Mouse (Mus musculus) duodenum, adult 2 months (tissue): ENCODE data around the gene Fcna. TPM values are rescaled to one million over a fixed set of nuclear protein-coding genes. Genes with fewer than 3 reads are reported as not detected.

Experiments used
- polyA plus RNA-seq: library from polyadenylated mRNA; depleted of rRNA; stranded (reverse); fragments of >200 nt; gene quantifications from 2 replicates; pipeline ENCODE4 v1.2.3, GENCODE M21; 2012; ENCODE audit warnings: low replicate concordance; rRNA removed

The Fcna gene
- 0.89 and 1.2 TPM in 2 replicates for polyA plus RNA-seq

GRCm38 (mm10) chr2:25627811-25628210 lies at the start of gene Fcna:
TSS of gene Fcna (minus strand) at chr2:25628030.

GRCm38 (mm10) chr2:25676486-25676885 lies 48.7 kb upstream of the Fcna start, which contains the start of gene Lcn6:
TSS of gene Lcn6 (plus strand) at chr2:25676786.

GRCm38 (mm10) chr2:25657652-25658051 lies 29.8 kb upstream of the Fcna start, which contains the start of gene Lcn5:
TSS of gene Lcn5 (plus strand) at chr2:25657952.

GRCm38 (mm10) chr2:25652902-25653301 lies 25.1 kb upstream of the Fcna start, which contains the start of gene Lcn8:
TSS of gene Lcn8 (plus strand) at chr2:25653120.

GRCm38 (mm10) chr2:25621229-25622200 lies 6.3 kb downstream of the Fcna start, which contains the start of gene Tmem141:
TSS of gene Tmem141 (minus strand) at chr2:25622005.

GRCm38 (mm10) chr2:25617578-25617977 lies 10.3 kb downstream of the Fcna start, which contains the start of gene Ccdc183:
TSS of gene Ccdc183 (minus strand) at chr2:25617678.

GRCm38 (mm10) chr2:25607761-25608622 lies 19.8 kb downstream of the Fcna start, which contains the start of gene Rabl6:
TSS of gene Rabl6 (minus strand) at chr2:25608521.

GRCm38 (mm10) chr2:25581294-25581864 lies 46.5 kb downstream of the Fcna start, which contains the start of gene Ajm1:
TSS of gene Ajm1 (minus strand) at chr2:25581757.

Other genes starting within 250 kb of the Fcna start
- 50.6 and 75.3 TPM in 2 replicates for gene Entpd2, start 232.2 kb downstream of the Fcna start, polyA plus RNA-seq
- 223 and 325 TPM in 2 replicates for gene Npdc1, start 228.7 kb downstream of the Fcna start, polyA plus RNA-seq
- gene Fut7, start 204.8 kb downstream of the Fcna start, polyA plus RNA-seq: 1.3 and 2.1 TPM in 2 replicates
- 16.8 and 36.7 TPM in 2 replicates for gene Abca2, start 199.3 kb downstream of the Fcna start, polyA plus RNA-seq
- 1.9 and 14.3 TPM in 2 replicates for gene Clic3, start 171.2 kb downstream of the Fcna start, polyA plus RNA-seq
- 81.4 and 115 TPM in 2 replicates for gene Paxx, start 166.9 kb downstream of the Fcna start, polyA plus RNA-seq
- 0.74 TPM in 1 of 2 replicates, not detected in the other for gene Ptgds, start 158.0 kb downstream of the Fcna start, polyA plus RNA-seq
- gene Lcn12, start 134.1 kb downstream of the Fcna start, polyA plus RNA-seq: not detected in 2 replicates
- gene Fbxw5, start 127.3 kb downstream of the Fcna start, polyA plus RNA-seq: 40.4 and 40.9 TPM in 2 replicates
- gene C8g, start 126.3 kb downstream of the Fcna start, polyA plus RNA-seq: 4.0 and 9.4 TPM in 2 replicates
- gene Traf2, start 81.1 kb downstream of the Fcna start, polyA plus RNA-seq: 9.0 and 10.8 TPM in 2 replicates
- gene Edf1, start 70.2 kb downstream of the Fcna start, polyA plus RNA-seq: 164 and 294 TPM in 2 replicates
- 1.1 and 1.9 TPM in 2 replicates for gene Mamdc4, start 53.2 kb downstream of the Fcna start, polyA plus RNA-seq
- gene Phpt1, start 52.8 kb downstream of the Fcna start, polyA plus RNA-seq: 19.8 and 30.6 TPM in 2 replicates
- gene Ajm1, start 46.3 kb downstream of the Fcna start, polyA plus RNA-seq: 1.4 and 1.7 TPM in 2 replicates
- gene Rabl6, start 19.5 kb downstream of the Fcna start, polyA plus RNA-seq: 56.5 and 60.5 TPM in 2 replicates
- gene Ccdc183, start 10.4 kb downstream of the Fcna start, polyA plus RNA-seq: not detected in 2 replicates
- 9.9 and 11.7 TPM in 2 replicates for gene Tmem141, start 6.0 kb downstream of the Fcna start, polyA plus RNA-seq
- not detected in 2 replicates for gene Lcn8, start 25.1 kb upstream of the Fcna start, polyA plus RNA-seq
- gene Lcn5, start 29.9 kb upstream of the Fcna start, polyA plus RNA-seq: not detected in 2 replicates
- gene Lcn6, start 48.8 kb upstream of the Fcna start, polyA plus RNA-seq: not detected in 2 replicates
- gene Lcn10, start 54.7 kb upstream of the Fcna start, polyA plus RNA-seq: not detected in 2 replicates
- not detected in 2 replicates for gene Obp2a, start 72.0 kb upstream of the Fcna start, polyA plus RNA-seq
- gene Bmyc, start 78.7 kb upstream of the Fcna start, polyA plus RNA-seq: 28.7 and 33.0 TPM in 2 replicates
- not detected in 2 replicates for gene Obp2b, start 109.0 kb upstream of the Fcna start, polyA plus RNA-seq
- not detected in 2 replicates for gene Lcn3, start 137.5 kb upstream of the Fcna start, polyA plus RNA-seq
- gene Lcn11, start 149.0 kb upstream of the Fcna start, polyA plus RNA-seq: not detected in 2 replicates
- not detected in 2 replicates for gene Gm13539, start 154.2 kb upstream of the Fcna start, polyA plus RNA-seq
- gene Glt6d1, start 187.8 kb upstream of the Fcna start, polyA plus RNA-seq: not detected in 2 replicates
- gene Lcn9, start 195.1 kb upstream of the Fcna start, polyA plus RNA-seq: not detected in 2 replicates
- not detected in 2 replicates for gene Sohlh1, start 219.2 kb upstream of the Fcna start, polyA plus RNA-seq
- 2.1 and 2.4 TPM in 2 replicates for gene Kcnt1, start 235.7 kb upstream of the Fcna start, polyA plus RNA-seq